Comparison of ENCODE assay signal across 17 mouse cellular contexts in genomic region chr1:58296821-58297220, GRCm38 (mm10). TPM values are rescaled to one million over a fixed set of nuclear protein-coding genes. Genes with fewer than 3 reads are reported as not detected.
DNase-seq lines count a peak whose midpoint lies in the region; ATAC-seq and TF ChIP-seq lines count a peak whose summit lies in the region.
"Had no signal": no experiment of that assay in that cellular context is flagged by ENCODE, and none has a peak within 500 bp of the region (broad histone marks: within the 10 kb centered on the region; RNA-seq: fewer than 3 reads in every experiment).

No protein-coding gene starts in this region.

- no peaks in the 10 kb centered on the region for H3K36me3 ChIP-seq in forebrain, embryonic 13.5 days (ENCODE audit: poor library complexity, severe bottlenecking)
- H3K36me3 ChIP-seq in forebrain, embryonic 11.5 days (ENCODE audit: control insufficient read depth, insufficient read depth, low read length) = no peaks in the 10 kb centered on the region
- H3K36me3 ChIP-seq in lung, embryonic 14.5 days (ENCODE audit: insufficient read depth) = no peaks in the 10 kb centered on the region
- H3K36me3 ChIP-seq: forebrain, embryonic 12.5 days; heart, embryonic 15.5 days; hindbrain, embryonic 12.5 days; hindbrain, embryonic 15.5 days had no signal

- 0 out of 2 replicates have a peak, but pooled peaks cover 5% of the 10 kb centered on the region for H3K4me1 ChIP-seq in forebrain, embryonic 13.5 days
- H3K4me1 ChIP-seq in forebrain, embryonic 11.5 days (replicated peaks; ENCODE audit: control insufficient read depth, insufficient read depth, low read length) = no peaks in the 10 kb centered on the region
- no peaks in the 10 kb centered on the region for H3K4me1 ChIP-seq in lung, embryonic 14.5 days (ENCODE audit: insufficient read depth)
- H3K4me1 ChIP-seq: forebrain, embryonic 12.5 days; heart, embryonic 15.5 days; hindbrain, embryonic 12.5 days; hindbrain, embryonic 15.5 days had no signal

- no peak overlapping the region for H3K4me3 ChIP-seq in forebrain, embryonic 13.5 days
- no peak overlapping the region for H3K4me3 ChIP-seq in forebrain, embryonic 11.5 days (ENCODE audit: low read depth, low read length)
- no peak overlapping the region for H3K4me3 ChIP-seq in lung, embryonic 14.5 days (ENCODE audit: low read depth, low read length)
- H3K4me3 ChIP-seq: forebrain, embryonic 12.5 days; heart, embryonic 15.5 days; hindbrain, embryonic 12.5 days; hindbrain, embryonic 15.5 days had no signal

- ATAC-seq in forebrain, embryonic 13.5 days = 0 out of 2 replicates have a peak, but pooled peaks have one; percentile 16
- ATAC-seq in forebrain, embryonic 11.5 days (replicated peaks; ENCODE audit: low FRiP score) = no peak
- ATAC-seq in lung, embryonic 14.5 days (ENCODE audit: insufficient read depth) = peak; percentile 16; the same call in 1 of the 2 replicates
- no peak for ATAC-seq in erythroblast, adult 5-6 weeks (replicated peaks; ENCODE audit: low FRiP score, poor library complexity, severe bottlenecking)

- no peaks in the 10 kb centered on the region for H3K27me3 ChIP-seq in forebrain, embryonic 13.5 days
- H3K27me3 ChIP-seq in forebrain, embryonic 11.5 days (ENCODE audit: control insufficient read depth, insufficient read depth, low read length) = no peaks in the 10 kb centered on the region
- H3K27me3 ChIP-seq in lung, embryonic 14.5 days (ENCODE audit: insufficient read depth, low read length) = no peaks in the 10 kb centered on the region
- H3K27me3 ChIP-seq: forebrain, embryonic 12.5 days; heart, embryonic 15.5 days; hindbrain, embryonic 12.5 days; hindbrain, embryonic 15.5 days had no signal

- no peak for DNase-seq in forebrain, embryonic 11.5 days (ENCODE audit: low spot score)
- no peak for DNase-seq in lung, embryonic 14.5 days
- no peak for DNase-seq in lung, postnatal 36 days
- peak; percentile 65 for DNase-seq in ovary, adult 18-20 months (ENCODE audit: low spot score)
- no peak for DNase-seq in ovary, postnatal 14 days (ENCODE audit: low spot score)

- TF ChIP-seq CTCF in lung, embryonic 14.5 days (IDR thresholded peaks at IDR 0.05; ENCODE audit: low read depth) = no peak

- H3K9me3 ChIP-seq in forebrain, embryonic 13.5 days (replicated peaks) = no peaks in the 10 kb centered on the region
- H3K9me3 ChIP-seq in forebrain, embryonic 11.5 days (ENCODE audit: control insufficient read depth, low read length) = no peaks in the 10 kb centered on the region
- H3K9me3 ChIP-seq in lung, embryonic 14.5 days (ENCODE audit: low read depth, low read length) = no peaks in the 10 kb centered on the region
- H3K9me3 ChIP-seq: forebrain, embryonic 12.5 days; heart, embryonic 15.5 days; hindbrain, embryonic 12.5 days; hindbrain, embryonic 15.5 days had no signal

- no peak overlapping the region for H3K4me2 ChIP-seq in forebrain, embryonic 13.5 days
- H3K4me2 ChIP-seq in forebrain, embryonic 11.5 days (ENCODE audit: low read depth, low read length, severe bottlenecking) = no peak overlapping the region
- no peak overlapping the region for H3K4me2 ChIP-seq in lung, embryonic 14.5 days
- H3K4me2 ChIP-seq: forebrain, embryonic 12.5 days; heart, embryonic 11.5 days; heart, embryonic 15.5 days; hindbrain, embryonic 12.5 days; hindbrain, embryonic 15.5 days had no signal

- WGBS in forebrain, embryonic 13.5 days = 52% methylated on average over 4 of the region's 4 CpGs
- 48% methylated on average over 4 of the region's 4 CpGs for WGBS in forebrain, embryonic 11.5 days
- WGBS in lung, embryonic 14.5 days = 59% methylated on average over 4 of the region's 4 CpGs

- no peak overlapping the region for H3K9ac ChIP-seq in forebrain, embryonic 13.5 days
- H3K9ac ChIP-seq in forebrain, embryonic 11.5 days (ENCODE audit: low read length) = no peak overlapping the region
- H3K9ac ChIP-seq in lung, embryonic 14.5 days = no peak overlapping the region
- H3K9ac ChIP-seq: forebrain, embryonic 12.5 days; heart, embryonic 15.5 days; hindbrain, embryonic 12.5 days; hindbrain, embryonic 15.5 days had no signal

- H3K27ac ChIP-seq in forebrain, embryonic 13.5 days = no peak overlapping the region
- H3K27ac ChIP-seq in forebrain, embryonic 11.5 days (ENCODE audit: low read depth, low read length) = no peak overlapping the region
- no peak overlapping the region for H3K27ac ChIP-seq in lung, embryonic 14.5 days (ENCODE audit: low read depth)
- H3K27ac ChIP-seq: forebrain, embryonic 12.5 days; heart, embryonic 15.5 days; hindbrain, embryonic 12.5 days; hindbrain, embryonic 15.5 days had no signal

RNA-seq across cellular contexts. Expression of gene Aox2, which starts 18.7 kb away (rescaled TPM):
- 0.06 TPM in 1 of 2 replicates, not detected in the other for polyA plus RNA-seq in forebrain, embryonic 13.5 days (2015; fragmentation: Nextera tagmentation; extraction: Ambion mirVana)
- polyA plus RNA-seq in forebrain, embryonic 11.5 days (2014; fragmentation: Nextera tagmentation; extraction: Ambion mirVana) = 0.05 TPM in 1 of 2 replicates, not detected in the other
- 0.03 TPM in 1 of 2 replicates, not detected in the other for polyA plus RNA-seq in lung, embryonic 14.5 days (2014; fragmentation: Nextera tagmentation; extraction: Ambion mirVana)
- not detected in 2 replicates for total RNA-seq in erythroblast, adult 5-6 weeks (2015; ENCODE audit: low replicate concordance)
- not detected in 2 replicates for total RNA-seq in erythroblast, adult 5-6 weeks (2017; ENCODE audit: low replicate concordance)
- total RNA-seq: granulocyte monocyte progenitor cell, adult 5-6 weeks; heart, adult 8-10 months; hematopoietic stem cell, adult 5-6 weeks had no signal
- polyA plus RNA-seq: embryonic facial prominence, embryonic 11.5 days; forebrain, embryonic 16.5 days; heart, embryonic 11.5 days; heart, embryonic 15.5 days had no signal

Comparison
In these comparisons a context has a peak if more than half of its experiments do, and no peak if none do; other contexts are left out.
1. ATAC-seq: peak in forebrain, embryonic 13.5 days (single experiment) and lung, embryonic 14.5 days (single experiment); none in forebrain, embryonic 11.5 days (single experiment) and erythroblast, adult 5-6 weeks (single experiment).